In the genomic region with DNA sequence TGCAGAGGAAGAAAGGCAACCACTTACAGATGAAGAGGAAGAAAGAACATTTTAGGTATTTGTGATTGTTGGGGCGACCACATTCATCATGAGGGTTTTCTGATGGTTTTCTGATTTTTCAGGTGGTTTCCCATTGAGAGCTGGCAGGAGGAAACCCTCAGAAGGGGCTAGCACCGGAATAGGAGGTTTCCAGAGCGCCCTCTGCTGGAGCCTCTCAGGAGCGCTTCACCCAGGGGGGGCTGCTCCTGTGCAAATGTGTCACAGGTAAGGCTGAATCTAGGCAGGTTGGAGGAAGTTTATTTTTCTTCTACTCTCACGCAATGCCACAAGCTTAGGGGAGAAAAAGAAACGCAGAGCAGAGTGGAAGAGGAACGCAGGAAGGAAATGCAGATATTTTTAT, we compare ENCODE assay signal across 13 mouse cellular contexts.
DNase-seq lines count a peak whose midpoint lies in the region; TF ChIP-seq lines count a peak whose summit lies in the region.
"Had no signal": no experiment of that assay in that cellular context is flagged by ENCODE, and none has a peak within 500 bp of the region (broad histone marks: within the 10 kb centered on the region; RNA-seq: fewer than 3 reads in every experiment).

No protein-coding gene starts in this region.

- peaks cover 12% of the 10 kb centered on the region for H3K9me3 ChIP-seq in ES-Bruce4 (replicated peaks; ENCODE audit: control insufficient read depth, insufficient read depth, low read length, poor library complexity, severe bottlenecking)
- H3K9me3 ChIP-seq: embryonic facial prominence, embryonic 13.5 days; liver, embryonic 13.5 days had no signal

- H3K27me3 ChIP-seq in ES-Bruce4 (ENCODE audit: control insufficient read depth, insufficient read depth, low read length, poor library complexity, severe bottlenecking), result no peaks in the 10 kb centered on the region
- H3K27me3 ChIP-seq: embryonic facial prominence, embryonic 13.5 days; liver, embryonic 13.5 days; megakaryocyte, embryonic 14.5 days had no signal

- no peak overlapping the region for H3K9ac ChIP-seq in ES-Bruce4 (ENCODE audit: low read depth, poor library complexity, severe bottlenecking)
- H3K9ac ChIP-seq: embryonic facial prominence, embryonic 13.5 days; liver, embryonic 13.5 days had no signal

- peak; percentile 60 to 65 for DNase-seq in cerebellum, postnatal 10 days
- DNase-seq in cerebellum, adult 9-11 months, result no peak
- DNase-seq in left cerebral cortex, adult 2 months (ENCODE audit: extremely low spot score in 1 of 2, low spot score in 2 of 2), result no peak
- no peak for DNase-seq in left cerebral cortex, postnatal 10 days (ENCODE audit: extremely low spot score in 1 of 2, low spot score in 2 of 2)
- DNase-seq in naive thymus-derived CD4-positive, alpha-beta T cell, adult 2 months (ENCODE audit: low read depth), result peak; percentile 13
- DNase-seq in adrenal gland, postnatal 36 days, result no peak
- no peak for DNase-seq in frontal cortex, adult 2 months (ENCODE audit: extremely low spot score in 1 of 2, low spot score in 1 of 2)
- DNase-seq: gastrocnemius, postnatal 10 days; kidney, adult 18-20 months; liver, embryonic 13.5 days had no signal

- TF ChIP-seq CTCF in left cerebral cortex, adult 2 months (IDR thresholded peaks at IDR 0.05), result peak; percentile 47
- peak; percentile 43 for TF ChIP-seq CTCF in ES-Bruce4 (IDR thresholded peaks at IDR 0.05; ENCODE audit: low read depth, low read length)

- TF ChIP-seq POLR2A in ES-Bruce4 (IDR thresholded peaks at IDR 0.05; ENCODE audit: insufficient read depth, low read length), result no peak

- no peak for TF ChIP-seq EP300 in ES-Bruce4 (IDR thresholded peaks at IDR 0.05; ENCODE audit: insufficient read depth, low read depth, low read length)

- intact Hi-C loops in left cerebral cortex, adult 2 months (cut with DNase I), result no loop called here
- intact Hi-C loops in left cerebral cortex, postnatal 10 days (cut with DNase I), result loop anchor here (5.0 kb wide), 1 partner anchor 272 kb away; no protein-coding TSS in a partner anchor

- H3K4me3 ChIP-seq in left cerebral cortex, adult 2 months, result no peak overlapping the region
- no peak overlapping the region for H3K4me3 ChIP-seq in ES-Bruce4 (ENCODE audit: low read depth, low read length)
- H3K4me3 ChIP-seq: embryonic facial prominence, embryonic 13.5 days; liver, embryonic 13.5 days; megakaryocyte, embryonic 14.5 days had no signal

- no peaks in the 10 kb centered on the region for H3K4me1 ChIP-seq in ES-Bruce4 (ENCODE audit: control insufficient read depth, insufficient read depth, low read length)
- H3K4me1 ChIP-seq: embryonic facial prominence, embryonic 13.5 days had no signal

- no peaks in the 10 kb centered on the region for H3K36me3 ChIP-seq in ES-Bruce4 (ENCODE audit: control insufficient read depth, insufficient read depth, low read length, poor library complexity, severe bottlenecking)
- H3K36me3 ChIP-seq: embryonic facial prominence, embryonic 13.5 days; liver, embryonic 13.5 days had no signal

- no peak overlapping the region for H3K27ac ChIP-seq in left cerebral cortex, adult 2 months
- no peak overlapping the region for H3K27ac ChIP-seq in ES-Bruce4 (ENCODE audit: insufficient read depth, low read length)
- H3K27ac ChIP-seq: embryonic facial prominence, embryonic 13.5 days; liver, embryonic 13.5 days had no signal

Comparison
In these comparisons a context has a peak if more than half of its experiments do, and no peak if none do; other contexts are left out.
1. DNase-seq: peak in cerebellum, postnatal 10 days (2 of 2) and naive thymus-derived CD4-positive, alpha-beta T cell, adult 2 months (single experiment); none in cerebellum, adult 9-11 months (single experiment), left cerebral cortex, adult 2 months (0 of 2), left cerebral cortex, postnatal 10 days (0 of 2), adrenal gland, postnatal 36 days (0 of 2) and frontal cortex, adult 2 months (0 of 2).